18 mouse cellular contexts compared by ENCODE assay signal in the genomic region with DNA sequence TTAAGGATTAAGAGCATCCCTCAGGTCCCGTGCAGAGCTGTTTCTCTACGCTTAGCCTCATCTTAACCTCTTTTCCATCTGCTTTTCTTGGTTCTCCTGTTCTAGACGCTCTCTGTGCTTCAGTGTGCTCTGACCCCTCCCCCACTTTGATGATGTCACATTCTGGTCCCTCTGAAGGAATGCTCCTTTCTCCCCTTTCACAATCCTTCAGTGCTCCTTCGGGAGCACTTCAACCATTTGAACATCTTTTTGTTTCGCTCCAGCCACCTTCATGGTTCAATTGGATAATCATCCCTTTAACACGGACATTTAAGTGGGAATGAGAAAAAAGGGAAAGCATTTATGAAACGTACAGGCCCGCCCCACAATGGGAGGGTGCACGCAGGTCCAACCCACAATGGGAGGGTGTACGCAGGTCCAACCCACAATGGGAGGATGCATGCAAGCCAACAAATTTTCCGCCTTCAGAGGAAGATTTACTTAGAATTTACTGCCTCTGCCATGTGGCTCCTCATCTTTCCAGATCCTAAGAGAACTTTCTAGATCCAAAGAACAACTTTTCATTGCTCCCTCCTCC. TPM values are rescaled to one million over a fixed set of nuclear protein-coding genes. Genes with fewer than 3 reads are reported as not detected.
"Had no signal": no experiment of that assay in that cellular context is flagged by ENCODE, and none has a peak within 500 bp of the region (broad histone marks: within the 10 kb centered on the region; RNA-seq: fewer than 3 reads in every experiment).

No protein-coding gene starts in this region.

- DNase-seq: kidney, adult 18-20 months; kidney, postnatal 10 days; left cerebral cortex, postnatal 4 days; lung, adult 18-20 months; lung, postnatal 36 days; midbrain, embryonic 14.5 days; retina, postnatal 1 day; right cerebral cortex, postnatal 4 days; spleen, adult 18-20 months; thymus, adult 18-20 months; thymus, postnatal 14 days had no signal

- H3K36me3 ChIP-seq: limb, embryonic 13.5 days; neural tube, embryonic 13.5 days had no signal

- H3K9me3 ChIP-seq: limb, embryonic 13.5 days; neural tube, embryonic 13.5 days had no signal

- ATAC-seq: lung, postnatal 0 days had no signal

- H3K4me3 ChIP-seq: limb, embryonic 13.5 days; neural tube, embryonic 13.5 days had no signal

- H3K27me3 ChIP-seq: neural tube, embryonic 13.5 days had no signal

- H3K4me2 ChIP-seq: limb, embryonic 13.5 days; neural tube, embryonic 13.5 days had no signal

- H3K9ac ChIP-seq: limb, embryonic 13.5 days; liver, embryonic 14.5 days; neural tube, embryonic 13.5 days had no signal

- H3K27ac ChIP-seq: limb, embryonic 13.5 days; liver, embryonic 14.5 days; neural tube, embryonic 13.5 days had no signal

- H3K4me1 ChIP-seq: limb, embryonic 13.5 days; neural tube, embryonic 13.5 days had no signal

RNA-seq across cellular contexts. Expression of a gene that starts 6.8 kb away (rescaled TPM):
- polyA plus RNA-seq: midbrain, embryonic 14.5 days; neural tube, embryonic 13.5 days had no signal

RNA-seq across cellular contexts. Expression of a gene that starts 52.2 kb away (rescaled TPM):
- total RNA-seq: megakaryocyte progenitor cell, adult 5-6 weeks; monocyte, adult 5-6 weeks had no signal
- polyA plus RNA-seq: liver, adult 2 months had no signal
